ENCODE assay signal across 25 mouse cellular contexts in the genomic region with DNA sequence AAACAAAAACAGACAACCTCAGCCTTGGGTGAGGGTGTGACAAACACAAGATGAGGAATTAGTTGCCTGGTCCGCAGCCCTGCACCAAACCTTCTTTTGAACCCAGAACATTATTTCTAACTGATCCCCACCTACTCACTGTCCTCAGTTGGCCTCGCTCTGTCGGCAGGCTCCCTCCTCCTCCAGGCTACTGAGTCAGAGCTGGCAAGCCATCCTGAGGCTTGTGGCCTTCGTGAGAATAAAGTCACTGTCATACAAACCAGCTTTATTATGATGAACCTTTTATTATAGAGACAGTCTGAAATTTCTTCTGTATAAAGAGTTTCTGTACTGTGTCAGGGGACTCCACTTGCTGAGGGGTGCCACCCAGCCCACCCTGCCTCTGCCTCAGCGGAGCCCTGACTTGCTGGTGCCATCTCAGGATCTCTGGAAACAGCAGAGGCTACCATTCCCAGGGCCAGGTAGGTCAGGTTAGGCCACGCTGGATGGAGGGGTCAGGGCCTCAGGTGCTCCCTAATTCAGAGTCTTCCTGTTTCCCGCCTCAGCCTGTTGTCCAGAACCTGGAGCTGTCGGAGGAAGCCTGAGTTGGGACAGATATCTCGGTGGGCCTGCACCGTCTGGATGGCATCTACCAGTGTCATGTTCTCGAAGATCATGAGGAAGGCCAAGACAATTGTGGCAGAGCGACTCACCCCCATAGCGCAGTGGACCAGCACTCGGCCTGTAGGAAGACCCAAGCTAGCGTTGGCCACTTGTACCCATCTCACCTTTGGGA. TPM values are rescaled to one million over a fixed set of nuclear protein-coding genes. Genes with fewer than 3 reads are reported as not detected.
"Had no signal": no experiment of that assay in that cellular context is flagged by ENCODE, and none has a peak within 500 bp of the region (broad histone marks: within the 10 kb centered on the region; RNA-seq: fewer than 3 reads in every experiment).

No protein-coding gene starts in this region.

- DNase-seq: kidney, adult 18-20 months; kidney, adult 9 months; kidney, postnatal 14 days; left cerebral cortex, postnatal 4 days; liver, postnatal 0 days; lung, embryonic 14.5 days; retina, postnatal 1 day; right cerebral cortex, postnatal 25 days; spleen, adult 18-20 months; thymus, adult 2 months; thymus, postnatal 14 days; thymus, postnatal 4 days had no signal

- H3K4me3 ChIP-seq: limb, embryonic 12.5 days; limb, embryonic 15.5 days; midbrain, embryonic 12.5 days; midbrain, embryonic 15.5 days; neural tube, embryonic 12.5 days; neural tube, embryonic 15.5 days; stomach, embryonic 15.5 days had no signal

- H3K27ac ChIP-seq: limb, embryonic 12.5 days; limb, embryonic 15.5 days; liver, embryonic 14.5 days; macrophage; midbrain, embryonic 12.5 days; midbrain, embryonic 15.5 days; neural tube, embryonic 12.5 days; neural tube, embryonic 15.5 days; stomach, embryonic 15.5 days had no signal

RNA-seq across cellular contexts. Expression of gene Dusp13, which starts 17.7 kb away (rescaled TPM):
- total RNA-seq: left cerebral cortex, postnatal 4 days had no signal
- polyA plus RNA-seq: limb, embryonic 12.5 days; liver, embryonic 11.5 days; liver, postnatal 0 days; lung, embryonic 14.5 days; midbrain, embryonic 12.5 days; midbrain, embryonic 15.5 days; stomach, embryonic 15.5 days had no signal

RNA-seq across cellular contexts. Expression of gene Dupd1, which starts 18.9 kb away (rescaled TPM):
- total RNA-seq: left cerebral cortex, adult 8-10 months; left cerebral cortex, postnatal 14 days; left cerebral cortex, postnatal 4 days had no signal
- polyA plus RNA-seq: large intestine, adult 2 months; liver, embryonic 14.5 days; liver, postnatal 0 days; lung, embryonic 14.5 days; macrophage; midbrain, embryonic 12.5 days; midbrain, embryonic 15.5 days; neural tube, embryonic 12.5 days; stomach, embryonic 15.5 days had no signal
